Mouse (Mus musculus) ES-CJ7 (cell line): ENCODE measurements around the gene Upk3b.

Experiments
- DNase-seq: peaks from one replicate; pipeline ENCODE4 v3.0.0; 2011; ENCODE audit warnings: low read depth, low spot score

The Upk3b gene

DNA sequence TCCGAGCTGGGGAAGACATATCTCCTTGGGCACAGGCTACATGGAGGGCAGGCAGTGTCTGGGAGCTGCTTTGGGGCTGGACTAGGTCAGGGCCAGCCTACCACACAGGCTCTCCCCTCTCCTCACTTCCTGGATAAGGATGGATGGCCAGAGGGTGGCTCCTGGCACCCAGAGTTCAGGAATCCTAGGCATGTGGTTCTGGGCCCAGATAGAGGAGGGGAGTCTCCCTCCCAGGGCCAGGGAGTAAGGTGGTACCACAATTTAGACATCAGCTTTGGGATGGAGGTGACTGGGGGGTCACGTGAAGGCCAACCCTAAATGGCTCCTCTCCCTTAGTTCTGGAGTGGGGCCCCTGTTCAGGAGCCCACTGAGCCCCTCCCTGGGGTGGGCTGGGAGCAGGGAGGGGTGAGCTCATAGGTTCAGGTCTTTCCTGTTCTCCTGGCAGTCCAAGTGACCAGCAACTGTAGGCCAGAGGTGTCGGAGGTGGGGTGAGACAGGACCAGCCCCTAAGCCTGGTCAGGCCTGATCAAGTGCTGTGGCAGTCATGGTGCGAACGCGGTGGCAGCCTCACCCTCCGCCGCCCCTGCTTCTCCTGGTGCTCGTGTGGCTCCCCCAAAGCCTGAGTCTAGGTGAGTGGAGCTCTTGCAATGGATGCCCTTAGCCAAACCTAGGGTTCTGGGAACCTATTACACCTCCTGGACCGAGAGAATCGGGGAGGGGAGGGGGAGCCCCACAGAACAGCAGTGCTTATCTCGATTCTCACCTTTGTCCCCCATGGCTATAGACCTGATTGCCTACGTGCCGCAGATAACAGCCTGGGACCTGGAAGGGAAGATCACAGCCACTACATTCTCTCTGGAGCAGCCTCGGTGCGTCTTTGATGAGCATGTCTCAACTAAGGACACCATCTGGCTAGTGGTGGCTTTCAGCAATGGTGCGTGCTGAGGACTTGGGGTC lies at the start of gene Upk3b:
TSS of gene Upk3b (plus strand) at position 239 of the 957 bp plus-strand sequence.
- DNase-seq, result no peak

DNA sequence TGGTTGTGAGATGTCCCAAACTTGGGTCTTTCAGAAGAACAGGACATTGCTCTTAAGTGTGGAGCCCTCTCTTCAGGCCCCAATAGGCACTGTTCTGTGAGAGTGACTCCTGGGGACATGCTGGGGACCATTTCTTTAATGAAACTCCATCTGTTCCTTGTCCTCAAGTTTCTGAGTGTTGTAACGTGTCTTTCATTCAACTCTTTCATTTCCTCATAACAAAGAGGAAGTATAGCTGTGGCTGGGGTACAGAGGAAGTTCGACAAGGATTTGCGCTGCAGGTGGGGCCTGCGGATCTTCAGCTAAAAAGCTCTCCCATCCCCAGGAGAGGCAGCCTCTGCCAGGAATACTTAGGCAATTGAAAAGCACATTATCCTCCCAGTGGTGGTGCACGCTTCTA lies 47.7 kb upstream of the Upk3b start:
- no peak for DNase-seq

DNA sequence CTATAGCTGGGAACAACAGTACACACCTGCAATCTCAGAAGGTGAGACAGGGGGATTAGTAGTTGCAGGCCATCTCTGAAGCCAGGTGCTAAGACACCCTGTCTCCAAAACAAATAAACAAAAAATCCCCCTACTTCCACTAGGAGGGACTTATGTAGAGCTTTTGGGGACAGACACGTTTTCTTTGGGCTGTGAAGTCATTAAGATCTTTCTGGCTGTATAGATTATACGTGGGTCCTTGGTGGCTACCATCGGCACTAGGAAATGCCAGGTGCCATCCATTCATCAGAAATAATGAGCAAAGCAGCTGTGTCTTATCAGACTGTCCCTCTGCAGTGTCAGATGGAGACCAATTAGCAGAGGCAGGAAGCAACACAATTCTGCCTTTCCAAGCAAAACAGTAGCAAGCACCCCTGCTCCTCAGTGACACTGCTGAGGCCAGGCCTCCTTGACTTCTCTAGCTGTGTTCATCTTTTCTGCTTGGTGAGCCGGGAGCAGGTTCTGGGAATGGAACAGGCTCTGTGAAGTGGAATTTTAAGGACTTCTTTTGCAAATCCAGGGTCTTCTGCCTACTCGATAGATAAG lies 44.8 kb upstream of the Upk3b start:
- no peak for DNase-seq

DNA sequence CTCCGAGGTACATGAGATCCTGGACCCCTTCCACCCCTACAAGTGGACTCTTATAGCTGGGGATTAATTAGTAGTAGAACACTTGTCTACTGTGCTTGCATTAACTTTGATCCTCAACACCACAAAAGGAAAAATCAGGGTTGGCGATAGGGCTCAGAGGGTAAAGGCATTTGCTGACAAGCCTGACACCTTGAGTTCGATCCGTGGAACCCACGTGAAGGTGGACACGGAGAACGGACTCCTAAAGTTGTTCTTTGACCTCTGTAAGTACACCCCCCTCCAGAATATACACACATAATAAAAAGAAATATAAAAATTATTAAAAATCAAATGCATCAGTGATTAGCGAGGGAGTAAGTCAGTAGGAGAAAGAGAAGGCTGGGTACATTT lies 44.0 kb upstream of the Upk3b start:
- no peak for DNase-seq

DNA sequence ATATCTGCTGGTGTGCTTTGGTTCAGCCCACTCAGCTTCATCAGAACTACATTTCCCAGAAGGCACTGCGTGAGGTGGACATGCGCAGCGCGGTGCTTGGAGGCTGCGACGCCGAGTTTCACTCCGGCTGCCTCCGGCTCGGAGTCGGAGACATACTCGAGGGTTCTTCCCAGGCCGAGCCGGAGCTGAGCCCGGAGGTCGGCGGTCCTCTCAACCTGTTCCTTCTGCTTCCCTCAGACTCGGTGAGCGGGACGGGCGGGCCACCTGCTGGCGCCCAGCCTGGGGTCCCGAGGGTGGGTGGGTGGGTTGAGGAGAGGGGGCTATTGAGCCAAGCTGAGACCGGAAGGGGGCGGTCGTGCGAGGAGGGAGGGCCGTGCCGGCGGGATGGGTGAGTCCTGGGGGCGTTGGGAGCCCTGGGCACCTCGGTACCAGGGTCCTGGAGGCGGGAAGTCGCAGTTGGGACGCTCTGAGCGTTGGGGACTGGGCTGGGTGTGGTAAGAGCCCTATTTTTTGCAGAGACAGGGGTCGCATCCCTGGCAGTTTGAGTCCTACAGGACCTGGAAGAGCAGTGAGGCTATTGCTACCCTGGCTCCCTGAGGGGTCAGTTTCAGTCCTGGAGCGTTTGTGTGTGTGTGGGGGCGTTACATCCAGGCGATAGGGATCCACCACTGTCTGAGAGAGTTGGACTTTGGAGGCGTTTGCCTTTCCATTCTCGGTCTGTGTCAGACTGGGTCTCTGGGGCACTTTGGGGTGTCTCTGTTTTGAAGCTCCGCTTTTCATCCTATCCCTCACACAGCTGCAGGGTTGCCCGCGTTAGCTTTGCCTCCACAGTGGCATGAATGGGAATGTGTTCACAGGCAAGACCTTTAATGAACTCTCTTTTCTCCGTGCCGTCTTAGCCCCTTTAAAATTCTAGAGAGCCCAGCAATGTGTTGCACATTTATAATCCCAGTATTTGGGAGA lies 43.3 kb upstream of the Upk3b start, which contains the start of gene Dtx2:
TSS of gene Dtx2 (plus strand) at position 76 of the 963 bp plus-strand sequence.
- DNase-seq, result peak; percentile 92

DNA sequence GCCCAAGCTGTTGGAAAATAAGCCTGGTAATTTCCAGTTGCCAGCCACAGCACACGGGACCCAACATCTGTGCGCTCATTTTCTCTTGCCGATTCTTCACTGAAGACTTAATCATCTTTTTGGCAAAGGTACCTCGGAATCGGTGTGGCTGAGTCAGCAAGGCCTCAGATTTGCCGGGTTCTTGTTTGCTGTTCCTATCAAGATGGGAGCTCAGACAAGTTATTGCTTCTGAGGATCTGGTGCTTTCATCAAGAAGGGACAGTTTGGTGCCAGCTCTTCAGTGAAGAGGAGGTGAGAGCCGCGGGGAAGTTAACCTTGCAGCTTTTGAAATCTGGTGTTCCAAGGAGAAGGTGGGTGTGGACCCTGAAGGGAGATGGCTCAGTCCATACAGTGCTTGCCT lies 42.1 kb upstream of the Upk3b start:
- no peak for DNase-seq

DNA sequence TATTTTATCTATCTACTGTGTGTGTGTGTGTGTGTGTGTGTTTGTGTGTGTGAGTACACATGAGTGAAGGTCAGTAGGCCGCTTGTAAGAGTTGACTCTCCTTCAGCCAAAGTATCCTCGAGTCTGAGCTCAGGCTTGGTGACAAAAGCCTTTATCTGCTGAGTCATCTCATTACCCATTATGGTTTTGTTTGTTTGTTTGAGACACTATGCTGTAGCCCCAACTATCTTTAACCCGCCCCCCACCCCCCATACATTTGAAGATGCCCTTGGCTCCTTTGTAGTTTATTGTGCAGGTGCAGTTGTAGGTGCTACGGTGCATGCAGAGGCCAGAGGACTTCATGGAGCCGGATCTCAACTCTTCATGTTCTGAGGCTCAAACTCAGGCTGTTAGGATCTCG lies 37.1 kb upstream of the Upk3b start:
- DNase-seq, result no peak

DNA sequence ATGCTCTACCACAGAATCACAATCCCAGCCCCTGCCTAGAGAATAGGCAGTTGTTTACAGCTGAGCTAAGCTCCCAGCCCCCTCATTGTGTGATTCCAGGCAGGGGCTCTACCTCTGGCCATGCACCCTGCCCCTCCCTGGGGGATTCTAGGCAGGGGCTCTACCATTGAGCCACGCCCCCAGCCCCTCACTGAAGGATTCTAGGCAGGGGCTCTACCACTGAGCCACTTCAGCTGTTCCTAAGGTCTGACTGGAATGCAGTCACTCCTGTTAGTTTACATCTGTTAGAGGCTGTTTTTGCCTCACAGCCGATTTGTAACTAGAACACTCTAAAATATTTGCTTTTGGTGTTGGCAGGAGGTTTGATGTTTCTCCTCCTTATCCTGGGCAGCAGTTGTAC lies 36.0 kb upstream of the Upk3b start:
- no peak for DNase-seq

DNA sequence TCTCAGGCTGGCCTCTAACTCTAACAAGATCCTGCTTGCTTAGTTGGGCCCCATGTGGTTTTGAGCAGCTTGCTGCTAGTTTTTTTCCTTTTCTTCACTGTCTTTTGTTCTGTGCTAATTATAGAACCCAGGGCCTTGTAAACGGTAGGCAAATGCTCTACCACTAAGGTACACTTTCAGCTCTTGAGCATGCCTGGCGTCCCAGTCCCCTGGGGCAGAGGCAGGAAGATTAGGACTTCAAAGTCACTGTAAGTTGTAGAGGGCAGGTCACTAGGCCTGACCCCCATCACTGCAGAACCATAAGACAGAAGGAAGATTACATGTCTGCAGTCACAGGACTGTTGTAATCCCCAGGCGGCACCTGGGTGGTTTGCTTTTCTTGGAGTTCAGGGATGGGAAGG lies 35.5 kb upstream of the Upk3b start:
- DNase-seq, result no peak

DNA sequence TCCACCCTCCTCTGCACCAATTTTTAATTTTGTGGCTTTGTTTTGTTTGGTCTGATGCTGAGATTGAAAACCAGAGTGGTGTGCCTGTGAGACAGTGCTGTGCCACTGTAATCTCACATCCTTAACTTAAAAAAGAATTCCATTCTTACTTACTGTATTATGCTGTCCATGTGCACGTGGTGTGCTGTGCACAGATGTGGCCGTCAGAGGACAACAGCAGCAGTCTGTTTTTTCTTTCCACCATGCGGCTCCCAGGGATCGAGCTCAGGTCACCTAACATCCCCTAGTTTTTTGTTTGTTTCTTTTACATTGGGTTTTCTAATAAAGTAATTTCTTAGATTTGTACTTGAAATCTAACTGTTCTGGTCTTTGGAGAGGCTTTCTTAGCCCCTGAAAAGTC lies 33.8 kb upstream of the Upk3b start:
- no peak for DNase-seq

DNA sequence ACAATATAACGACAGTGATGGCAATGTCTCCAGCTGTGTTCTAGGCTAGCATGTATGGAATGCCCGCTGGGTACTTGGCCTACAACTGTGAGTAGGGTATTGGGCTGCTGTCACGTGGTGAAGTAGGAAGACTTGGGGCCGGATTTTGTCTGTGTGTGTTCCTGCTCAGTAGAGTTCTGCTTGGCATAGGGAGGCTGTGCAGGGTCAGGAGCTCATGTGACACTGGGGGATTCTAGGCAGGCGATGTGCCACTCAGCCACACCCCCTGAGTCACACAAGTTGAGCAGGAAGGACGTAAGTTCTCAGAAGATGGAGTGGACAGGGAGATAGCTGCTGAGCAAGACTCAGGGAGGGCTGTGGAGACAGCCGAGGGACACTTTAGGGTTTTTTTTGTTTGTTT lies 30.6 kb upstream of the Upk3b start:
- no peak for DNase-seq

DNA sequence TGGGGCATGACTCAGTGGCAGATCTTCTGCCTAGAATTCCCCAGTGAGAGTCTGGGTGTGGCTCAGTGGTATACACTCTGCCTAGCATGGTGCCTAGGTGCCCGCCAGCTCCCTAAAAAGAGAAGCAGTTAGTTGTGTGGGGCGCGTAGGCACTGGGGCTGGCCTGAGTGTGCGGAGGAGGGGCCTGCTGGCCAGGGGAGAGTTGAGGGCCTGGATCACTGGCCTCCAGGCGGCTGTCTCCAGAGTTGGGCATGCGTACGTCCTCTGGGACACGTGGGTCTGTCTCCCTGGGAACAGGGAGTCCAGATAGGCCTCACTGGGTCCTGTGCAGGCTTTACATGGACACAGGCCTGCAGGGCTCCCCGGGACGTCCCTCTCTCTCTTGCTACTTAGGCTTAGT lies 23.4 kb upstream of the Upk3b start:
- DNase-seq, result no peak

DNA sequence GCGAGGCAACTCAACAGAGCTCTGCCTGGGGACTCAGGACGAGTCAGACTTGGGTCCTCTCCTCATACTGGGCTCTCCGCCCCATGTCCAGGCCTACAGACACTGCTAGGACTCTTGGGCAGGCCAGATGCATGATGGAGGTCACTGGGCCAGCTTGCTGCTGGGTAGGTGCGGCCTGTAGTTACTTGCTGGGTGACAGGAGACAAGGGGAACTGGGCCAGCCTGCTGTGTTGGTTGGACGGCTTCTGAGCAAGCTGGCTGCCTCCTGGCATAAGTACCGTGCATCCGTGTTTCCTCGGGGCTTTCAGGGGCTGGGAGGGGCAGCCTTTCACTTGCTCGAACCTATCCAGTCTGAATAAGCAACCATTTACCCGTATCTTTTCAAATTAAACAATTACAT lies 22.7 kb upstream of the Upk3b start:
- DNase-seq, result no peak

DNA sequence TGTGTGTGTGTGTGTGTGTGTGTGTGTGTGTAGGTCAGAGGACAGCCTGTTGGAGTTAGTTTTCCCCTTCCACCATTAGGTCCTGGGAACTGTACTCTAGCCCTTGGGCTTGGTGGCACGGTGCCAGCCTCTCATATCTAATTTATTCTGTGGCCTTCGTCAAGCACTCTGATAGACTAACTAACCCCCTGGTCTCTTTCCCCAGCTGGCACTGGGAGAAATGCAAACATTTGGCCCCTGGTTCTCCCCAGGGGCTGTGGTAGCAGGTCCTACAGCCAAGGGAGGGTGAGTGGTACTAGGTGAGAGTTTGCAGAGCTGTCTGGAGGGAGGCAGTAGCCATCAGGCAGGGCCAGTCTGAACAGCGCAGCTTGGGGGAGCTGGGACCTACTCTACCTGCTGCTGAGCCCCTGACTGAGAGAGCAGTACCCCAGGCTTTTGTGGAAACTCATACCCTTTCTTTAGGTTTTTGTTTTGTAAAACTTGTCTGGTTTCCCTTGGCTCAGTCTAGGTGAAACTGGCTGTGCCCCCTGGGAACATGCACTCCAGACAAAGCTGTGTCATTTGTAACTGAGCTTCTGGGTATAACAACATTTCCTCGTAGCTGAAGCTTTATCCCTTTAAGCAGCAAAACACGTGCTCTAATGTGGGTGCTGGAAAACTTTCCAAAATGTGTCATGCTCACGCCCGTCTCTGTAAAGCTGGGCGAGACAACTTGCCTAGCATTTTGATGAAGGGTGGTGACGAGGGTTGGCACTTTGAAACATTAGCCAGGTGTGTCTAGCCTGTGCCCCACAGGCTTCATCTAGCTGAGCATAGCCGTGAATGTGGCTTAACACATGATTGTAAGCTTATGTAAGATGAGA lies 22.1 kb upstream of the Upk3b start:
- peak; percentile 52 for DNase-seq

DNA sequence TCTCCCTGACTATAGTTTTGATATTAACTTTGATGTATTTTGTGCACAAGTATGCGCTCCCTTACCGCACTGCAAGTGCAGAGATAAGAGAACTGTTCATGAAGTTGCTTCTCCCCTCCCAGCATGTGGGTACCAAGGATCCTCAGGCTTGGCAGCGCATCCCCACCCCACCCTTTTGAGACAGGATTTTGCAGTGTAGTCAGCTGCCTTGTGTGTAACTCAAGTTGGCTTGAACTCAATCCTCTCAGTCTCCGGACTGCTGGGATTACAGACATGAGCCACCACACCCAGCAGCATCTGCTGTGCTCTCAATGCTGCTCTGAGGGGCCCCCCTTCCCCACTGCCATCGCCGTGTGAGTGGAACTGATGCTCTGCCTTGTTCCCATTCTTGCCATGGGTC lies 21.0 kb upstream of the Upk3b start:
- no peak for DNase-seq

DNA sequence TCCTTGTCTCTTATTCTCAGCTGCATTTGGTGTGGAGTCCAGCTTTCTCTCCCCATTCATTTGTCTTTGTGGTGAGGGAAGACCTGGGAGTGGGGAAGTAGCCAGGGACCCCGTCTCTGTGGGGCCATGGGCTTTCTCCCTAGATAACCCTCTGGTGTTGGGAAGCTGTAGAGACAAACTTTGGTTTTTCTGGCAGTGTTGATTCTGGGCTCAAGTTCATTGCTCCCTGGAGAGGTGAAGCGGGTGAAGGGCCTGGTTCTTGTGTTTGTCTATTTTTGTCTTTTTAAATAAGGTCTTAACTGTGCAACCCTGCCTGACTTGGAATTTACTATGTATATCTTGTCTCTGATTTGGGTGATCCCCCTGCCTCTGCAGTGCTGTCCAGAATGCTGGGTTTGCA lies 19.6 kb upstream of the Upk3b start:
- no peak for DNase-seq

DNA sequence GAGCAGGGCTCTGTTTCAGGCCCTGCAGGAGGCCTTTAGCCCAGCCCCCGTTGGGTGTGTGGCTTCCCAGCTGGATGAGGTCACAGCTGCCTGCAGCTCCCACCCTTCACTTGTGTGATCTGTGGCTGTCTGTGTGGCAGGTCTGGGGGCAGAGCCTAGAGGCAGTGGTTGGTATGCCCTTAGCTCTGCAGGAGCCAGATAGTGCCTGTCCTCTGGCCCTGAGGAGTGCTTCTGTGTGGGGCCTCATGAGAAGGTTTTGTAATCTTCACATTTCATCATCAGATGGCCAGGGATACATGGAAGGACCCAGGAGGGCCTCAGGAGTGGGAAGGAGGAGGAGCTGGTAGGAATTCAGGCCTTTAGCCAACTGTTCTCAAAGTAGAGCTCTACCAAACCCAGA lies 18.4 kb upstream of the Upk3b start:
- DNase-seq, result no peak

DNA sequence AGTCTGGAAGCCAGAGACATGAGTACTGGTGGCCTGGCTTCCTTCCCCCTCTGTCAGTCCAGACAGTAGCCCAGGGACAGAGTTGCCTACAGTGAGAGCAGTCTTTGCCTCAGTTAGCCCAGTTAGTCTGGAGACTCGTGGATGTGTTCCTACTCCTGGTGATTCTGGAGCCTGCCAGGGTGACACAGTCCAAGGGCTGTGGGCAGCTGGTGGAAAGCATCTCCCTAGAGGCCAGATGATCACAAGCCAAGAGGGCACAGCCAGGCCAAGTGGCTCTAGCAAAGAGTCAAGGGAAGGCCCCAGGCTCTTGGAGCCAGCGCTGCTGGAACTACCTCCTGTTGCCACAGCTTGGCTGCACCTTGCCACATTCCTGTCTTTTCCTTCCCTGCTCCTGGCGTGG lies 12.6 kb upstream of the Upk3b start:
- no peak for DNase-seq

DNA sequence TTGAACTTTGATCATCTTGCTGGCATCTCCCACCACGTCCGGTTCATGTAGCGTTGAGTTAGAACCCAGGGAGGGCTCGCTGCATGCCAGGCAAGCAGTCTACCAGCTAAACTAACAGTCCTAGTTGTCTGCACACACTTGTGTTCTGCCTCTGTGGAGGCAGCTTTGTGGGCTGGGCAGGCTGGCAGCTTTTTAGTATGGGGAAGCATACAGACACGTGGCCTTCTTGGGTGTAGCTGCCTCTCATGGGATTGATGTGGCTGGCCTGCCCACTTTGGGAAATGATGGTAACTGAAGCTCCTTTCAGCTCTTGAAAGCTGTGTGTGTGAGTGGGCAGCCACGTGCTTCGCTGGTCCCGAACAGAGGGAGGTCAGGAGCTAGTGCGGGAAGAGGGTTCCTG lies 11.4 kb upstream of the Upk3b start:
- DNase-seq, result no peak

DNA sequence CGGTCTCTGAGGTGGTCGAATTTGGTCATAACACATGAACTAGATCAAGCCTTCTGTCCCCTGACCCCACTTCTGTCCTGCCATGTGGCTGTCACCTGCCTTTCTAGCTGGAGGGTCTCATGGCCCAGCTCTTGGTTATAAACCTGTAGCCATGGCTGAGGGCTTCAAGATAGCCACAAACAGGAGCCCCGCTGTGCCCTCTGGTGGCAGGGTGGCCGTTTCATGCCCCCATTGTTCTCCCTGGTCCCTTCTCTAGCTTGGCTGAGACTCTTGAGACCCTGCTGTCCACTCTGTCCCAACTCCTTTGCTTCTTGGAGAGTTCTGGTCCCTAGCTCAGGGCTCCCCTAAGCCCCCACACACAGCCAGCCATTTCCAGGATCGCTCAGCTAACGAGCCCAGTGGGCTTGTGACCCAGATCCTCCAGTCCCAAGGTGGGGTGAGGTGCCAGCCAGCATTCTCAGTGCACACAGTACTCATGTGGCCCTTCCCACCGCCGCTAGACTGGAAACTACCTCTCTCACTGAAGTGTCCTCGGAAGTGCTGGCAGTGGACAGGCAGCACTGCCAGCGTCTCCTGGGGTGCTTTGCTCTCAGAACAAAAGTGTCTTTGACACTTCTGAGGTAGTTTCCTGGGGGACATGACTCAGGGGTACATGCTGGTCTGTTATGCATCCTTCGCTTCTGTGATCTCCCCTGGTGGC lies 10.5 kb upstream of the Upk3b start:
- DNase-seq, result no peak

DNA sequence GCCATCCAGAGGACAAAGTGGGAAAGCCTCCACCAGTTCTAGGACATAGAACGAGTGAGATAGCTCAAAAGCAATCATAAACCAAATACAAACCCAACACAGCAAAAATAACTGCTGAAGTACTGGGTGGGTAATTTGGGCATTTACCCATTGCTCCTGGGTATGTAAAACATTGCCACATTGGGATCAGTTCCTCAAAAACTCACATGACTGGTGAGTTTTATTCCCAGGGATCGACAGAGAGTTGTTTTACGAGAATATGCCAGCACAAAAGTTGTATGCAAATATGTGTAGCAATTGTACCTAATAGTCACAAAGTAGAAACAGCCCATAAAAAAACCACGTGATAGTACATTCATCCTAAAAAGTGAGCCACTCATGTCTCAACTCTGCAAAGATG lies 3.4 kb upstream of the Upk3b start:
- DNase-seq, result no peak
